Mouse (Mus musculus) mesoderm, embryonic 11.5 days (tissue): ENCODE measurements around the gene Olfr629.
"Not testable (repeated sequence)": the region's sequence is repeated elsewhere in the genome, so short reads cannot be mapped to it uniquely, and the experiment has no call there.

ENCODE experiments used
- DNase-seq: peaks from one replicate; pipeline ENCODE4 v3.0.0-alpha.2; 2012; ENCODE audit warnings: low read depth, low spot score

Olfr629 gene

GRCm38 (mm10) chr7:103744843-103745242 is at the start of gene Olfr629:
Gene Olfr629 (minus strand): TSS chr7:103744943.
- DNase-seq = no peak

GRCm38 (mm10) chr7:103792669-103793388 is 48.1 kb upstream of the Olfr629 start:
- DNase-seq = no peak

GRCm38 (mm10) chr7:103791721-103792120 is 47.0 kb upstream of the Olfr629 start, which contains the start of gene Olfr67:
Gene Olfr67 (minus strand): TSS chr7:103791821.
- no peak for DNase-seq

- DNase-seq = no peak
Measured at GRCm38 (mm10) chr7:103779598-103779997, 34.9 kb upstream of the Olfr629 start, which contains the start of gene Olfr68. Gene Olfr68 (minus strand): TSS chr7:103779698.

GRCm38 (mm10) chr7:103777652-103778051 is 32.9 kb upstream of the Olfr629 start:
- DNase-seq = not testable (repeated sequence)

GRCm38 (mm10) chr7:103771494-103771893 is 26.8 kb upstream of the Olfr629 start, which contains the start of gene Olfr69:
Gene Olfr69 (minus strand): TSS chr7:103771594.
- no peak for DNase-seq

- not testable (repeated sequence) for DNase-seq
Measured at GRCm38 (mm10) chr7:103767687-103768086, 22.9 kb upstream of the Olfr629 start.

- not testable (repeated sequence) for DNase-seq
Measured at GRCm38 (mm10) chr7:103762212-103762611, 17.5 kb upstream of the Olfr629 start.

GRCm38 (mm10) chr7:103757233-103757632 is 12.5 kb upstream of the Olfr629 start, which contains the start of gene Olfr630:
Gene Olfr630 (minus strand): TSS chr7:103757333.
- no peak for DNase-seq

- DNase-seq = no peak
Measured at GRCm38 (mm10) chr7:103730074-103730473, 14.7 kb downstream of the Olfr629 start, which contains the start of gene Olfr628. Gene Olfr628 (plus strand): TSS chr7:103730374.

- not testable (repeated sequence) for DNase-seq
Measured at GRCm38 (mm10) chr7:103716398-103716797, 28.3 kb downstream of the Olfr629 start.

- DNase-seq = no peak
Measured at GRCm38 (mm10) chr7:103714371-103714770, 30.4 kb downstream of the Olfr629 start, which contains the start of gene Olfr243. Gene Olfr243 (plus strand): TSS chr7:103714671.

- DNase-seq = no peak
Measured at GRCm38 (mm10) chr7:103712024-103712423, 32.7 kb downstream of the Olfr629 start.

- DNase-seq = no peak
Measured at GRCm38 (mm10) chr7:103699469-103699868, 45.3 kb downstream of the Olfr629 start.
